8 mouse cellular contexts compared by ENCODE assay signal in genomic region chr7:29211415-29212198, GRCm38 (mm10). TPM values are rescaled to one million over a fixed set of nuclear protein-coding genes. Genes with fewer than 3 reads are reported as not detected.
A peak's percentile ranks its signal among the peaks of the same experiment; 100 is the strongest.
DNase-seq lines count a peak whose midpoint lies in the region; ATAC-seq and TF ChIP-seq lines count a peak whose summit lies in the region.

No protein-coding gene starts in this region.

- peak overlapping the region; percentile 58 for H3K4me2 ChIP-seq in embryonic facial prominence, embryonic 14.5 days (ENCODE audit: low read depth, low read length)
- peak overlapping the region; percentile 55 for H3K4me2 ChIP-seq in stomach, embryonic 16.5 days (ENCODE audit: low read depth, low read length)

- H3K4me1 ChIP-seq in embryonic facial prominence, embryonic 14.5 days (ENCODE audit: control insufficient read depth, insufficient read depth, low read length): 0 out of 2 replicates have a peak, but pooled peaks cover 3% of the 10 kb centered on the region
- H3K4me1 ChIP-seq in liver, adult 2 months (ENCODE audit: control insufficient read depth, insufficient read depth, low read length): no peaks in the 10 kb centered on the region
- peaks cover 5% of the 10 kb centered on the region; the same call in 1 of the 2 replicates for H3K4me1 ChIP-seq in stomach, embryonic 16.5 days (ENCODE audit: control insufficient read depth, insufficient read depth, low read length)

- peak overlapping the region; percentile 42; the same call in 1 of the 2 replicates for H3K9ac ChIP-seq in embryonic facial prominence, embryonic 14.5 days (ENCODE audit: low read depth, low read length)
- 0 out of 2 replicates have a peak overlapping the region, but pooled peaks have one; percentile 7 for H3K9ac ChIP-seq in liver, adult 2 months (ENCODE audit: low read depth, low read length)
- H3K9ac ChIP-seq in stomach, embryonic 16.5 days (ENCODE audit: low read length): peak overlapping the region; percentile 49

- no peaks in the 10 kb centered on the region for H3K36me3 ChIP-seq in embryonic facial prominence, embryonic 14.5 days (ENCODE audit: control insufficient read depth, insufficient read depth, low read length)
- H3K36me3 ChIP-seq in liver, adult 2 months (ENCODE audit: control insufficient read depth, insufficient read depth, low read length): no peaks in the 10 kb centered on the region
- no peaks in the 10 kb centered on the region for H3K36me3 ChIP-seq in stomach, embryonic 16.5 days (ENCODE audit: control insufficient read depth, insufficient read depth, low read length)

- no peaks in the 10 kb centered on the region for H3K9me3 ChIP-seq in embryonic facial prominence, embryonic 14.5 days (ENCODE audit: control insufficient read depth, low read length)
- H3K9me3 ChIP-seq in stomach, embryonic 16.5 days (replicated peaks; ENCODE audit: control insufficient read depth, low read length): peaks cover 7% of the 10 kb centered on the region; the same call in 1 of the 2 replicates

- peak; percentile 97 for DNase-seq in A20 (ENCODE audit: low read depth, low spot score)
- DNase-seq in adrenal gland, postnatal 14 days: peak; percentile 91
- DNase-seq in embryonic facial prominence, embryonic 14.5 days (ENCODE audit: low spot score): peak; percentile 92
- DNase-seq in heart, adult 8-10 months (ENCODE audit: low spot score): peak; percentile 89
- peak; percentile 92 for DNase-seq in kidney, adult 9 months
- peak; percentile 38 for DNase-seq in liver, adult 2 months (ENCODE audit: extremely low read depth, low read depth, low spot score)

- H3K27me3 ChIP-seq in embryonic facial prominence, embryonic 14.5 days (replicated peaks; ENCODE audit: control insufficient read depth, insufficient read depth, low read length): peaks cover 6% of the 10 kb centered on the region; the same call in 1 of the 2 replicates
- H3K27me3 ChIP-seq in liver, adult 2 months (ENCODE audit: control insufficient read depth, insufficient read depth, low read length): peaks cover 10% of the 10 kb centered on the region; the same call in 1 of the 2 replicates
- no peaks in the 10 kb centered on the region for H3K27me3 ChIP-seq in stomach, embryonic 16.5 days (ENCODE audit: control insufficient read depth, insufficient read depth, low read length)

- TF ChIP-seq CTCF in liver, adult 2 months (IDR thresholded peaks at IDR 0.05; ENCODE audit: low read depth, low read length): no peak

- peak overlapping the region; percentile 41 for H3K4me3 ChIP-seq in embryonic facial prominence, embryonic 14.5 days (ENCODE audit: low read depth, low read length)
- H3K4me3 ChIP-seq in liver, adult 2 months (ENCODE audit: insufficient read depth, low read depth, low read length): peak overlapping the region; percentile 23
- H3K4me3 ChIP-seq in stomach, embryonic 16.5 days (replicated peaks; ENCODE audit: low read length): peak overlapping the region; percentile 40

- ATAC-seq in embryonic facial prominence, embryonic 14.5 days (ENCODE audit: low read depth): peak; percentile 88
- peak; percentile 84 for ATAC-seq in monocyte, adult 5-6 weeks (replicated peaks; ENCODE audit: insufficient number of reproducible peaks, low FRiP score, low TSS enrichment, poor library complexity, severe bottlenecking)
- ATAC-seq in stomach, embryonic 16.5 days (ENCODE audit: insufficient read depth, low FRiP score): peak; percentile 90

- no peak for TF ChIP-seq POLR2A in liver, adult 2 months (IDR thresholded peaks at IDR 0.05; ENCODE audit: extremely low read depth, insufficient read depth, low read length)

- H3K79me2 ChIP-seq in liver, adult 2 months (ENCODE audit: control insufficient read depth, insufficient read depth, low read length): no peaks in the 10 kb centered on the region

- WGBS in embryonic facial prominence, embryonic 14.5 days: 3% methylated on average over 34 of the region's 34 CpGs
- 9% methylated on average over 34 of the region's 34 CpGs for WGBS in liver, adult 2 months
- WGBS in stomach, embryonic 16.5 days: 5% methylated on average over 34 of the region's 34 CpGs

- H3K27ac ChIP-seq in embryonic facial prominence, embryonic 14.5 days (replicated peaks; ENCODE audit: low read depth, low read length): peak overlapping the region; percentile 67
- H3K27ac ChIP-seq in liver, adult 2 months (replicated peaks; ENCODE audit: insufficient read depth, low read depth, low read length): peak overlapping the region; percentile 3
- H3K27ac ChIP-seq in stomach, embryonic 16.5 days (ENCODE audit: low read length): peak overlapping the region; percentile 66

RNA-seq across cellular contexts. Expression of gene Catsperg1, which starts 2.2 kb away (rescaled TPM):
- 0.63 and 0.79 TPM in 2 replicates for total RNA-seq in adrenal gland, postnatal 14 days (2021)
- polyA plus RNA-seq in embryonic facial prominence, embryonic 14.5 days (2014; fragmentation: Nextera tagmentation; extraction: Ambion mirVana): 0.19 and 0.47 TPM in 2 replicates
- under 1 TPM in 3 of 4 experiments, not detected in 1; 0.24 to 0.34 (median 0.25) TPM for total RNA-seq in heart, adult 8-10 months (2022)
- total RNA-seq in liver, adult 2 months (2014; rRNA removed): 0.27 and 0.28 TPM in 2 replicates
- polyA plus RNA-seq in liver, adult 2 months (2012; rRNA removed): 0.12 and 0.24 TPM in 2 replicates
- 0.85 to 1.6 TPM in 2 of 3 replicates, not detected in the other for total RNA-seq in monocyte, adult 5-6 weeks (2017)
- 0.41 and 0.81 TPM in 2 replicates for polyA plus RNA-seq in stomach, embryonic 16.5 days (2015; fragmentation: Nextera tagmentation; extraction: Ambion mirVana)

RNA-seq across cellular contexts. Expression of gene Kcnk6, which starts 20.7 kb away (rescaled TPM):
- 3.0 and 4.1 TPM in 2 replicates for total RNA-seq in adrenal gland, postnatal 14 days (2021)
- polyA plus RNA-seq in embryonic facial prominence, embryonic 14.5 days (2014; fragmentation: Nextera tagmentation; extraction: Ambion mirVana): 1.4 and 2.2 TPM in 2 replicates
- 1 to 10 TPM; 1.5 to 2.3 (median 2.0) TPM for total RNA-seq in heart, adult 8-10 months (2022)
- 1.7 and 2.0 TPM in 2 replicates for total RNA-seq in liver, adult 2 months (2014; rRNA removed)
- polyA plus RNA-seq in liver, adult 2 months (2012; rRNA removed): 3.3 and 5.3 TPM in 2 replicates
- 3.1 to 8.5 TPM (median 7.3 TPM) in 3 replicates for total RNA-seq in monocyte, adult 5-6 weeks (2017)
- 2.2 and 3.1 TPM in 2 replicates for polyA plus RNA-seq in stomach, embryonic 16.5 days (2015; fragmentation: Nextera tagmentation; extraction: Ambion mirVana)

RNA-seq across cellular contexts. Expression of gene Yif1b, which starts 26.5 kb away (rescaled TPM):
- total RNA-seq in adrenal gland, postnatal 14 days (2021): 77.1 and 81.0 TPM in 2 replicates
- polyA plus RNA-seq in embryonic facial prominence, embryonic 14.5 days (2014; fragmentation: Nextera tagmentation; extraction: Ambion mirVana): 110 and 122 TPM in 2 replicates
- total RNA-seq in heart, adult 8-10 months (2022): 10 to 100 TPM; 66.2 to 78.1 (median 70.0) TPM
- total RNA-seq in liver, adult 2 months (2014; rRNA removed): 40.7 and 59.9 TPM in 2 replicates
- polyA plus RNA-seq in liver, adult 2 months (2012; rRNA removed): 132 and 143 TPM in 2 replicates
- total RNA-seq in monocyte, adult 5-6 weeks (2017): 3.8 to 11.1 TPM (median 9.8 TPM) in 3 replicates
- polyA plus RNA-seq in stomach, embryonic 16.5 days (2015; fragmentation: Nextera tagmentation; extraction: Ambion mirVana): 89.4 and 92.2 TPM in 2 replicates

RNA-seq across cellular contexts. Expression of gene Psmd8, which starts 31.1 kb away (rescaled TPM):
- 212 and 215 TPM in 2 replicates for total RNA-seq in adrenal gland, postnatal 14 days (2021)
- polyA plus RNA-seq in embryonic facial prominence, embryonic 14.5 days (2014; fragmentation: Nextera tagmentation; extraction: Ambion mirVana): 244 and 264 TPM in 2 replicates
- total RNA-seq in heart, adult 8-10 months (2022): 100 to 1,000 TPM; 116 to 132 (median 121) TPM
- 195 and 217 TPM in 2 replicates for total RNA-seq in liver, adult 2 months (2014; rRNA removed)
- polyA plus RNA-seq in liver, adult 2 months (2012; rRNA removed): 119 and 132 TPM in 2 replicates
- 170 to 190 TPM (median 186 TPM) in 3 replicates for total RNA-seq in monocyte, adult 5-6 weeks (2017)
- 242 and 249 TPM in 2 replicates for polyA plus RNA-seq in stomach, embryonic 16.5 days (2015; fragmentation: Nextera tagmentation; extraction: Ambion mirVana)

RNA-seq across cellular contexts. Expression of gene 2200002D01Rik, which starts 36.7 kb away (rescaled TPM):
- 2.4 and 2.7 TPM in 2 replicates for total RNA-seq in adrenal gland, postnatal 14 days (2021)
- polyA plus RNA-seq in embryonic facial prominence, embryonic 14.5 days (2014; fragmentation: Nextera tagmentation; extraction: Ambion mirVana): 1.9 and 4.3 TPM in 2 replicates
- total RNA-seq in heart, adult 8-10 months (2022): 1 to 10 TPM; 1.7 to 3.9 (median 2.6) TPM
- total RNA-seq in liver, adult 2 months (2014; rRNA removed): 2.3 and 6.9 TPM in 2 replicates
- polyA plus RNA-seq in liver, adult 2 months (2012; rRNA removed): 5.2 and 7.4 TPM in 2 replicates
- 0.29 to 3.4 TPM in 2 of 3 replicates, not detected in the other for total RNA-seq in monocyte, adult 5-6 weeks (2017)
- 77.3 and 80.2 TPM in 2 replicates for polyA plus RNA-seq in stomach, embryonic 16.5 days (2015; fragmentation: Nextera tagmentation; extraction: Ambion mirVana)

Comparison
In these comparisons a context has a peak if more than half of its experiments do, and no peak if none do; other contexts are left out.
1. Peak in every context shown above with its lines: DNase-seq, ATAC-seq, H3K4me3 ChIP-seq and H3K27ac ChIP-seq.
2. DNase-seq: peak in every context shown above with its lines; median percentile 97 in A20; 92 in embryonic facial prominence, embryonic 14.5 days; 92 in kidney, adult 9 months; 91 in adrenal gland, postnatal 14 days; 89 in heart, adult 8-10 months; 38 in liver, adult 2 months.
3. H3K27ac ChIP-seq: peak in every context shown above with its lines; median percentile 67 in embryonic facial prominence, embryonic 14.5 days; 66 in stomach, embryonic 16.5 days; 3 in liver, adult 2 months.